Mouse (Mus musculus): ENCODE data around the gene Psme2.

Psme2 gene

DNA sequence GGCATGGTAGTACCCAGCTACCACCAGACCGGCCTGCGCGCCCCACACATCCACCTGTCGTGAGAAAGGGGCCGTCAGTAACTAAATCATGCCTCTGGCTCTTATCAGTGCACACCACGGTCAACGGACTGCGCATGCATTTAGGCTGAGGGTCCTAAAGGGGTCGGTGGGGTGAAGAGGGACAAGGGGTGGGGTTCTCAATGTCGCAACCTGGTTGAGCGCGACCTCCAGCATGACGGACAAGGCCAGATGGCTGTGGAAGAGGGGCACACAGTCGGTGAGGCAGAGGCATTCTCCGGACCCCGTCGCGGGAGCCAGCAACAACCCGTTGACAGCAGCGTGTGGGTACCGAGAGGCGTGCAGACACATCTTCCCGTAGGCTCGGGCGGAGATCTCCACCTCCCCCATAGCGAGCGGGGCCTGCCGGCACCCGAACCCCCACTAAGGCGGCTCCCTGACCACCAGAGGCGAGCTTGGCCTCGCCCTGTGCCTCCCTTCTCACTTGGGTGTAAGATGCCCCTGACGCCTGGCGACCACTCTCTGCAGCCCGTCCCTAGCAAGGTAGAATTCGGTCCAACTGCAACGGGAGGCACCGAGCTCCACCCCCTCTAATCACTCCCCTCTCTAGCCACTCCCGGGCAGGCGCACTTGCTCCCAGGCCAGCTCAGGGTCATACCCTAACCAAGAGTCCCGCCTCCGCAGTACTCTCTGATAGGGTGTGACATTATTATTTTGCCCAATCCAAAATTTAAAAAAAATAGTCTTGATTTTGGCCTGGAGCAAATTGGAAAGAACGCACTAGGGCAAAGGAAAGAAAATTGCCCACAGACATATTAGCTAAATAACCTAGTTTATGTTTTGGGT, 6.0 kb downstream of the Psme2 start, which contains the start of gene Emc9:
Gene Emc9, minus strand, starts transcription at position 601 of the 864 bp plus-strand sequence.
- no peaks in the 10 kb centered on the region for H3K27me3 ChIP-seq (ENCODE audit: control insufficient read depth, insufficient read depth, low read length, poor library complexity, severe bottlenecking)
- DNase-seq (ENCODE audit: low read depth, low spot score) = peak; percentile 68

DNA sequence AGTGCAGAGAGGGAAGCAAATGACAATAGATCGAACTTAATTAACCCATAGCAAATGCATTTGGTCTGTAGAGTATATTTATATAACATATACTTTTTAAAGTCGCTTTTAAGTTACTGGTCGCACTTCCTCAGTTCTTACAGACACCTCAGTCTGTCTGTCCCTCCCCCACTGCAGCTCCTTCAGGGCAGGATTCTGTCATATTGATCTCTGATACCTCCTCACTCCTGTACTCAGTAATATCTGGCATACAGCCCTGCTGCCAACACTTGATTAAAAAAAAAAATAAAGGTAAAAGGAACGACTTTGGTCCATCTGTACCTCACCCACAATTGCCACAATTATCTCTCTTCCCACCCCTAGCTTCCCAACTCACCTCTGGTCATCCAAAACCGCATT, 6.6 kb downstream of the Psme2 start:
- Histone ChIP-seq H3K36me3 (ENCODE audit: control insufficient read depth, insufficient read depth, low read length, poor library complexity, severe bottlenecking) (peaks cover 3% of the 10 kb centered on the region), H3K27me3 (ENCODE audit: control insufficient read depth, insufficient read depth, low read length, poor library complexity, severe bottlenecking) (no peaks in the 10 kb centered on the region)
- no peak for DNase-seq (ENCODE audit: low read depth, low spot score)

More for the DNA sequence above, 6.0 kb downstream of the Psme2 start, which contains the start of gene Emc9:
- peaks cover under 1% of the 10 kb centered on the region for H3K36me3 ChIP-seq (ENCODE audit: control insufficient read depth, insufficient read depth, low read length, poor library complexity, severe bottlenecking)

- Histone ChIP-seq H3K27me3 (ENCODE audit: control insufficient read depth, insufficient read depth, low read length, poor library complexity, severe bottlenecking) (no peaks in the 10 kb centered on the region), H3K36me3 (ENCODE audit: control insufficient read depth, insufficient read depth, low read length, poor library complexity, severe bottlenecking) (peaks cover 3% of the 10 kb centered on the region)
- peak; percentile 44 for DNase-seq (ENCODE audit: low read depth, low spot score)
These were observed 8.8 kb downstream of the Psme2 start for GRCm38 (mm10) chr14:55581981-55582681.

DNA sequence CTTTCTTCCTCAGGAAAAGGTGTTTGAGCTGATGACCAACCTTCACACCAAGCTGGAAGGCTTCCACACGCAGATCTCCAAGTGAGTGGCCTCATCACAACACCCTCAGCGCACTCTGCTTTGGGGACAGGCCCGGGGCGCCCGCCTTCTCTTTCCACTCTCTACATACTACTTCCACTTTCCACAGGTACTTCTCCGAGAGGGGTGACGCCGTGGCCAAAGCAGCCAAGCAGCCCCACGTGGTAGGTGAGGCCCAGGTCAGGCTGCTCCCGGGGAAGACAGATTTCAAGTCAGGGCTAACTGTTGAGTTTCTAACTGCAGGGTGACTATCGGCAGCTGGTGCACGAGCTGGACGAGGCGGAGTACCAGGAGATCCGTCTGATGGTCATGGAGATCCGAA, 10.2 kb downstream of the Psme2 start:
- peaks cover 3% of the 10 kb centered on the region for H3K36me3 ChIP-seq (ENCODE audit: control insufficient read depth, insufficient read depth, low read length, poor library complexity, severe bottlenecking)
- no peaks in the 10 kb centered on the region for H3K27me3 ChIP-seq (ENCODE audit: control insufficient read depth, insufficient read depth, low read length, poor library complexity, severe bottlenecking)
- DNase-seq (ENCODE audit: low read depth, low spot score) = no peak

DNA sequence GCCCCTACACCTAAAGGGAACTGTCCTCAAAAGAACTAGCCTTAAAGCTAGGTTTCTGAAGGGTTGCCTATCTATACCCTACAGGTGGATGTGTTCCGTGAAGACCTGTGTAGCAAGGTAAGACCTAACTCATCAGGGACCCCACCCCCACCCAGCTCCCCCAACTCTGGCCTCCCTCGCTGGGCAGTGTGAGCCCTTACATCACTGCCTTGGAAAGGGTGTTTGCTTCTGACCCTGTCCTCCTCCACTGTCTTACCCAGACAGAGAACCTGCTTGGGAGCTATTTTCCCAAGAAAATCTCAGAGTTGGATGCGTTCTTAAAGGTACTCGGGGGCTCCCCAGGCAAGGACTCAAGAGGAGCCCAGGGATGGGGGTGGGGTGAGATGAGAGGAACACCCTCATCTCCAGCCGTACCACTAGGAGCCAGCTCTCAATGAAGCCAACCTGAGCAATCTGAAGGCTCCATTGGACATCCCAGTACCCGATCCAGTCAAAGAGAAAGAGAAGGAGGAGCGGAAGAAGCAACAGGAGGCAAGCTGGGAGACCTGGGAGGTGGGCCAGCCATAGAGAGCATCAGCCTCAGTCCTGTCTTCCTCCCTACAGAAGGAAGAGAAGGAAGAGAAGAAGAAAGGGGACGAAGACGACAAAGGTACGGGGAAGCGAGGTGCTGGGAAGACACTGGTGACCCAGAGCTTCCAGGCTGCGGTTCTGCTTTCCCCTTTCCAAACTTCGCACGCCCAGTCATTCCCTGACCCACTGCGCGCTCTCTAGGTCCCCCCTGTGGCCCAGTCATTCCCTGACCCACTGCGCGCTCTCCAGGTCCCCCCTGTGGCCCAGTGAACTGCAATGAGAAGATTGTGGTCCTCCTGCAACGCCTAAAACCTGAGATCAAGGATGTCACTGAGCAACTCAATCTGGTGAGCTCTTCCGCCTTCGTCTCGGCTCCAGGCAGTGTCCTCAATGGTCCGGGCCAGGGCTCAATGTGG, 11.1 kb downstream of the Psme2 start:
- no peak for DNase-seq (ENCODE audit: low read depth, low spot score)
- Histone ChIP-seq H3K36me3 (ENCODE audit: control insufficient read depth, insufficient read depth, low read length, poor library complexity, severe bottlenecking) (peaks cover 3% of the 10 kb centered on the region), H3K27me3 (ENCODE audit: control insufficient read depth, insufficient read depth, low read length, poor library complexity, severe bottlenecking) (no peaks in the 10 kb centered on the region)

DNA sequence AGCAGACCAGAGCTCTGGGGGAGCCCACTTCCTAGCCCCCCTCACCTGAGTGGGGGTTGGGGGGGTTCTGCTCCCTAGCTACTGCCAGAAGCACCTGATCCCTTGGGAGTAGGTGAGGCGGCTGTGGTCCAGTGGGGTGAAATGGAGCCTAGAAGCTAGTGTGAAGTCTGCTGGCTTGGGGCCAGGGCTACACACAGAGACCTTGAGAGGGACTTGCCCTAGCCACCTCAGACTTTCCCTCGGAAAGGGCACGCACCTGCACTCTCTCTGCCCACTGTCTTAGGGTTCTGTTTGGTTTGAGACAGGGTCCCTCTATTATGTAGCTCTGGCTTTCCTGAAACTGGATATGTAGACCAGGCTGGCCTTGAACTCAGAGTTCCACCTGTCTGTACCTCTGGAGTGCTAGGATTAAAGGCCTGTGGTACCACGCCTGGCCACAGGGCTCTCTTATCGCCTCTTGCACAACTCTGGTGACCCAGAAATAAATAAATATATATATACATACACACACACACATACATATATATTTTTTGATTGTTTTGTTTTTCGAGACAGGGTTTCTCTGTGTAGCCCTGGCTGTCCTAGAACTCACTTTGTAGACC, 12.1 kb downstream of the Psme2 start:
- peaks cover 3% of the 10 kb centered on the region for H3K36me3 ChIP-seq (ENCODE audit: control insufficient read depth, insufficient read depth, low read length, poor library complexity, severe bottlenecking)
- no peaks in the 10 kb centered on the region for H3K27me3 ChIP-seq (ENCODE audit: control insufficient read depth, insufficient read depth, low read length, poor library complexity, severe bottlenecking)
- peak; percentile 73 for DNase-seq (ENCODE audit: low read depth, low spot score)

- peak; percentile 81 for DNase-seq (ENCODE audit: low read depth, low spot score)
- peaks cover 3% of the 10 kb centered on the region for H3K36me3 ChIP-seq (ENCODE audit: control insufficient read depth, insufficient read depth, low read length, poor library complexity, severe bottlenecking)
- H3K27me3 ChIP-seq (ENCODE audit: control insufficient read depth, insufficient read depth, low read length, poor library complexity, severe bottlenecking) = no peaks in the 10 kb centered on the region
These were observed 12.8 kb downstream of the Psme2 start, which contains the start of gene Psme1 for GRCm38 (mm10) chr14:55577871-55578667. Gene Psme1, plus strand, starts transcription at chr14:55578123.

DNA sequence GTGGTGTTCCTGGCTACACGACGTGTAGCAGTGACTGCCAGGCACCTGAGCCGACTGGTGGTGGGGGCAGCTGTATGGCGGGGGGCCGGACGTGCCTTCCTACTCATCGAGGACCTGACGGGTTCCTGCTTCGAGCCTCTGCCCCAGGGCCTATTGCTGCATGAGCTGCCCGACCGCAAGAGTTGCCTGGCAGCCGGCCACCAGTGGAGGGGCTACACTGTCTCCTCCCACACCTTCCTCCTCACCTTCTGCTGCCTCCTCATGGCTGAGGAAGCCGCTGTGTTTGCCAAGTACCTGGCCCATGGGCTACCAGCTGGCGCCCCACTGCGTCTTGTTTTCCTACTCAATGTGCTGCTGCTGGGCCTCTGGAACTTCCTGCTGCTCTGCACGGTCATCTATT, 14.5 kb downstream of the Psme2 start:
- peaks cover 3% of the 10 kb centered on the region for H3K36me3 ChIP-seq (ENCODE audit: control insufficient read depth, insufficient read depth, low read length, poor library complexity, severe bottlenecking)
- H3K27me3 ChIP-seq (ENCODE audit: control insufficient read depth, insufficient read depth, low read length, poor library complexity, severe bottlenecking) = no peaks in the 10 kb centered on the region
- DNase-seq (ENCODE audit: low read depth, low spot score) = peak; percentile 25

- Histone ChIP-seq H3K27me3 (ENCODE audit: control insufficient read depth, insufficient read depth, low read length, poor library complexity, severe bottlenecking) (no peaks in the 10 kb centered on the region), H3K36me3 (ENCODE audit: control insufficient read depth, insufficient read depth, low read length, poor library complexity, severe bottlenecking) (peaks cover 4% of the 10 kb centered on the region)
- DNase-seq (ENCODE audit: low read depth, low spot score) = no peak
These were observed 15.2 kb downstream of the Psme2 start for GRCm38 (mm10) chr14:55575711-55576110.

DNA sequence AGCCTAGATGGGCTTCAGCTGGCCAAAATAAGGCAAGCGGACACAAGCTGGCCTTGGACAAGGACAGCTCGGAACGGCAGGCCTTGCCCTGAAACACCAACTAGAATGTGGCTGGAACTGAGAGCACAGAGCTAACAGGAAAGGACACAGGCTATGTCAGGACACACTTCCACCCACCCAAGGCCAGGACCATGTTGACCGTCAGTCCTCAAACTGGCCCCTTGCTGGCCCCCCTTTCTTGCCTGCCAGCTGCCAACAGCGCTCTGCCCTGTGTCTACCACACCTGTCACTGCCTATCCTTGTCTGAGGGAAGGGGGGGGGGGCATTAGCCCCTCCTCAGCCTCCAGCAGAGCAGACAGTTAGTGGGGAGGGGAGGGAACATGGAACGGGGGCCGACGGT, 15.6 kb downstream of the Psme2 start, which contains the start of gene Fitm1:
Gene Fitm1, plus strand, starts transcription at position 316 of the 400 bp plus-strand sequence.
- peaks cover 8% of the 10 kb centered on the region; the same call in 1 of the 2 replicates for H3K36me3 ChIP-seq (ENCODE audit: control insufficient read depth, insufficient read depth, low read length, poor library complexity, severe bottlenecking)
- no peaks in the 10 kb centered on the region for H3K27me3 ChIP-seq (ENCODE audit: control insufficient read depth, insufficient read depth, low read length, poor library complexity, severe bottlenecking)
- no peak for DNase-seq (ENCODE audit: low read depth, low spot score)

GRCm38 (mm10) chr14:55571760-55572159, 19.2 kb downstream of the Psme2 start:
- no peaks in the 10 kb centered on the region for H3K27me3 ChIP-seq (ENCODE audit: control insufficient read depth, insufficient read depth, low read length, poor library complexity, severe bottlenecking)
- no peak for DNase-seq (ENCODE audit: low read depth, low spot score)
- peaks cover 8% of the 10 kb centered on the region; the same call in 1 of the 2 replicates for H3K36me3 ChIP-seq (ENCODE audit: control insufficient read depth, insufficient read depth, low read length, poor library complexity, severe bottlenecking)

- no peaks in the 10 kb centered on the region for H3K27me3 ChIP-seq (ENCODE audit: control insufficient read depth, insufficient read depth, low read length, poor library complexity, severe bottlenecking)
- no peak for DNase-seq (ENCODE audit: low read depth, low spot score)
These were observed 20.3 kb downstream of the Psme2 start for GRCm38 (mm10) chr14:55570588-55570987.

DNA sequence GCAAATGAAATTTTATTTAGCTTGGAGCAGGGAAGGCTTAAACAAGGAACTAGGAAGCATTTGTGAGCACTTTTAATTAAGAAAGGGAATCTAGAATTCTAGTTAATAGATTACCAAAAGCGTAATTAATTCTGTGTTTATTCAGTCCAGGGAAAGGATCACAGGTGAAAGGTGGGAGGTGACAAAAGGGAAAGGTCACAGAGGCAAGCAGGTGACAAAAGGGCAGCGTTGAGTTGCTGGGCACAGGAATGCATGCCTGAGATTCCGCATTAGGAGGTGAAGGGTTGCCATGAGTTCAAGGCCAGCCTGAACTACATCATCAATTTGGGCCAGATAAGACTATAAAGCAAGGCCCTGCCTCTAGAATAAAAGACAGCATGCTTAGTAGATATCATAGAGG, 23.4 kb downstream of the Psme2 start:
- no peak for DNase-seq (ENCODE audit: low read depth, low spot score)
- no peaks in the 10 kb centered on the region for H3K27me3 ChIP-seq (ENCODE audit: control insufficient read depth, insufficient read depth, low read length, poor library complexity, severe bottlenecking)

More at GRCm38 (mm10) chr14:55570588-55570987, 20.3 kb downstream of the Psme2 start:
- peaks cover 8% of the 10 kb centered on the region; the same call in 1 of the 2 replicates for H3K36me3 ChIP-seq (ENCODE audit: control insufficient read depth, insufficient read depth, low read length, poor library complexity, severe bottlenecking)

More for the DNA sequence above, 23.4 kb downstream of the Psme2 start:
- H3K36me3 ChIP-seq (ENCODE audit: control insufficient read depth, insufficient read depth, low read length, poor library complexity, severe bottlenecking) = peaks cover 22% of the 10 kb centered on the region

Measured in splenic B cell, adult 2 months (primary cell).